Mouse (Mus musculus): ENCODE data around the gene R3hdm4. TPM values are rescaled to one million over a fixed set of nuclear protein-coding genes. Genes with fewer than 3 reads are reported as not detected.

R3hdm4 gene
- total and polyA plus RNA-seq, 3 experiments, result 10.5 to 59.4 (median 22.3) TPM

DNA sequence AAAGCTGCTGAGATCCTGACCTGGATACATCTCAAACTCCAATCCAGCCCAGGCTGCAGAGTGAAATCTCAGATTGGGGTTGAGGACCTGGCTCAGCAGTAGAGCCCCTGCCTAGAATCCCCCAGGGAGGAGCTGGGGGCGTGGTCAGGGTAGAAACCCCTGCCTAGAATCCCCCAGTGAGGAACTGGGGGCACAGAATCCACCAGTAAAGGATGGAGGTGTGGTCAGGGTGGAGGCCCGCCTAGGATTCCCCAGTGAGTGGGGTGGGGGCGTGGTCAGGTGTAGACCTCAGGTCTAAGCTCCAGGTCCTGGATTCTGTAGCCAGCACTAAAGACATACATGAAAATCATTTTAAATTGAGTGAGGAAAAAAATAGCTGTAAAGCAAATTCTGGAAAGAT, 48.1 kb downstream of the R3hdm4 start:
- dilution Hi-C loops (cut with MboI; ENCODE audit: extremely low pct_ligation_motif_present, extremely low pct_unique_long_range_greater_than_20kb, low sequenced_read_pairs) (no loop called here), in situ Hi-C loops (cut with MboI; ENCODE audit: low pct_ligation_motif_present, low pct_unique_long_range_greater_than_20kb, low sequenced_read_pairs) (no loop called here)
- Histone ChIP-seq H3K4me3 (replicated peaks in 1 of 3; ENCODE audit: low read depth in 2 of 3, low read length in 2 of 3, poor library complexity in 1 of 3) (no peak overlapping the region), H3K9ac (ENCODE audit: insufficient read depth, low read depth) (no peak overlapping the region), H3K4me2 (ENCODE audit: insufficient read depth, low read depth, poor library complexity, severe bottlenecking) (no peak overlapping the region), H3K79me2 (replicated peaks; ENCODE audit: control insufficient read depth, extremely low read depth, insufficient read depth, poor library complexity, severe bottlenecking) (no peaks in the 10 kb centered on the region), H3K36me3 (replicated peaks in 1 of 2; ENCODE audit: control insufficient read depth in 1 of 2, insufficient read depth in 1 of 2, low read length in 1 of 2) (peaks cover 0 to 4% of the 10 kb centered on the region in 2 experiments), H3K4me1 (ENCODE audit: control insufficient read depth in 1 of 2, insufficient read depth in 2 of 2) (peaks cover 10 to 20% of the 10 kb centered on the region in 2 experiments), H3K9me3 (replicated peaks; ENCODE audit: low read length) (no peaks in the 10 kb centered on the region), H3K27ac (ENCODE audit: insufficient read depth, low read depth) (no peak overlapping the region), H3K27me3 (replicated peaks) (no peaks in the 10 kb centered on the region)
- DNase-seq (ENCODE audit: extremely low read depth), result no peak
- TF ChIP-seq BHLHE40 (IDR thresholded peaks at IDR 0.05; ENCODE audit: low read depth, low read length), result no peak
- no peak for TF ChIP-seq JUND (conservative IDR thresholded peaks at IDR 0.05; ENCODE audit: low read depth, low read length)
- no peak for TF ChIP-seq RCOR1 (conservative IDR thresholded peaks at IDR 0.05; ENCODE audit: low read depth, low read length)
- no peak for TF ChIP-seq USF1 (IDR thresholded peaks at IDR 0.05; ENCODE audit: low read depth, low read length)
- no peak for TF ChIP-seq ZNF384 (IDR thresholded peaks at IDR 0.05; ENCODE audit: low read depth, low read length)
- no peak for TF ChIP-seq NRF1 (IDR thresholded peaks at IDR 0.05; ENCODE audit: low read depth, low read length)
- TF ChIP-seq MAZ (IDR thresholded peaks at IDR 0.05; ENCODE audit: low read depth, low read length), result no peak
- no peak for TF ChIP-seq USF2 (conservative IDR thresholded peaks at IDR 0.05; ENCODE audit: low read depth, low read length)
- no peak for TF ChIP-seq HCFC1 (IDR thresholded peaks at IDR 0.05; ENCODE audit: low read depth, low read length)
- no peak for TF ChIP-seq MAFK (IDR thresholded peaks at IDR 0.05; ENCODE audit: insufficient replicate concordance, low read length)

DNA sequence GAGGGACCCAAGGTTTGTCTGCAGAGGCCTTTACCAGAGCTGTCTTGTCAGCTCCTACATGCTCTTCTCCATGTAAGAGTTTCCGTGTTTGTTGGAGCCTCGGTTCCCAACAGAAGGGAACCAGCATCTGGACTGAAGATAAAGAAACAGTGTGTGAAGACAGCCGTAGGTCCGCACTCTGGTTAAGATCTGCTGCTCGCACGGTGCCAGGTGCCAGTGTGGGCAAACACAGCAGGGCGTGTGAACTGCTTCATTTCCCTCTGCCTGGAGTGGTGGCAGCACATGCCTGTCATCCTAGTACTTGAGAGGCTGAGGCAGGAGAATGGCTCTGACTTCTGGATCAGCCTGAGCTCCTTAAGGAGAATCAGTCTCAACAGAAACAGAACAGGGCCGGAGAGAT, 49.2 kb downstream of the R3hdm4 start:
- TF ChIP-seq RCOR1 (conservative IDR thresholded peaks at IDR 0.05; ENCODE audit: low read depth, low read length) (no peak), HCFC1 (IDR thresholded peaks at IDR 0.05; ENCODE audit: low read depth, low read length) (no peak), KAT2A (IDR thresholded peaks at IDR 0.05; ENCODE audit: insufficient replicate concordance, low read length) (no peak), TCF12 (IDR thresholded peaks at IDR 0.05; ENCODE audit: low read depth, low read length) (no peak), IRF4 (IDR thresholded peaks at IDR 0.05; ENCODE audit: low read depth, low read length) (no peak), ETS1 (conservative IDR thresholded peaks at IDR 0.05; ENCODE audit: low read depth, low read length) (no peak), EP300 (IDR thresholded peaks at IDR 0.05; ENCODE audit: low read length) (no peak), MAX (IDR thresholded peaks at IDR 0.05; ENCODE audit: low read length) (no peak), ELF1 (IDR thresholded peaks at IDR 0.05; ENCODE audit: low read depth, low read length) (no peak), JUND (conservative IDR thresholded peaks at IDR 0.05; ENCODE audit: low read depth, low read length) (no peak), GABPA (IDR thresholded peaks at IDR 0.05; ENCODE audit: insufficient replicate concordance, low read depth, low read length) (no peak), MAFK (IDR thresholded peaks at IDR 0.05; ENCODE audit: insufficient replicate concordance, low read length) (no peak), TBP (conservative IDR thresholded peaks at IDR 0.05; ENCODE audit: low read depth, low read length) (no peak), USF2 (conservative IDR thresholded peaks at IDR 0.05; ENCODE audit: low read depth, low read length) (no peak), NELFE (IDR thresholded peaks at IDR 0.05; ENCODE audit: low read depth, low read length) (no peak), E2F4 (IDR thresholded peaks at IDR 0.05; ENCODE audit: insufficient replicate concordance, low read depth, low read length) (no peak), CHD2 (IDR thresholded peaks at IDR 0.05; ENCODE audit: low read length) (no peak)
- Histone ChIP-seq H3K27ac (ENCODE audit: insufficient read depth, low read depth) (no peak overlapping the region), H3K27me3 (replicated peaks) (no peaks in the 10 kb centered on the region), H3K36me3 (replicated peaks in 1 of 2; ENCODE audit: control insufficient read depth in 1 of 2, insufficient read depth in 1 of 2, low read length in 1 of 2) (peaks cover 0 to 10% of the 10 kb centered on the region in 2 experiments), H3K9ac (ENCODE audit: insufficient read depth, low read depth) (no peak overlapping the region), H3K79me2 (replicated peaks; ENCODE audit: control insufficient read depth, extremely low read depth, insufficient read depth, poor library complexity, severe bottlenecking) (no peaks in the 10 kb centered on the region), H3K4me2 (ENCODE audit: insufficient read depth, low read depth, poor library complexity, severe bottlenecking) (no peak overlapping the region), H3K4me1 (ENCODE audit: control insufficient read depth in 1 of 2, insufficient read depth in 2 of 2) (peaks cover 4 to 10% of the 10 kb centered on the region in 2 experiments), H3K4me3 (replicated peaks in 1 of 3; ENCODE audit: low read depth in 2 of 3, low read length in 2 of 3, poor library complexity in 1 of 3) (no peak overlapping the region), H3K9me3 (replicated peaks; ENCODE audit: low read length) (no peaks in the 10 kb centered on the region)
- dilution Hi-C loops (cut with MboI; ENCODE audit: extremely low pct_ligation_motif_present, extremely low pct_unique_long_range_greater_than_20kb, low sequenced_read_pairs), result no loop called here
- in situ Hi-C loops (cut with MboI; ENCODE audit: low pct_ligation_motif_present, low pct_unique_long_range_greater_than_20kb, low sequenced_read_pairs), result no loop called here
- DNase-seq (ENCODE audit: extremely low read depth), result no peak

Measured in CH12.LX (cell line).